Mouse (Mus musculus): ENCODE data around the gene Mtap.

The Mtap gene

DNA sequence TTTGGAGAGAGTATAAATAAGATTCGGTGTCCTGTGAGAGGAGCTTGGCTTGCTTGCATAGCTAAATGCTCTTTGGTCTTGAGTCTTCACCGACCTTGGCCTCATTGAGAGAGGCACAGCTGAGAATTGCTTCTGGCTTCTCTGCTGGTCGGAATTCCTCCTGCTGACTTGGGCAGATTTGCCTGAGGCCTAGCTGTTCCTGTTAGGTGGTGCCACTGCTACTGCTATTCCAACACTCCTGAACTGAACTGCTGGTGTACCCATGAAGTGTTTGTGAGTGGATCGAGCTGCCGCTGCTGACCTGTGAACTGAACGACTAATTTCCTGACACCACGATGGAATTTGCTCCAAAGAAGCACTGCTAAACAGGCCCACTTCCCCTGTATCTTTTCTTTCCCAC, 73.4 kb downstream of the Mtap start:
- no peak for DNase-seq (ENCODE audit: low spot score in 2 of 2)

DNA sequence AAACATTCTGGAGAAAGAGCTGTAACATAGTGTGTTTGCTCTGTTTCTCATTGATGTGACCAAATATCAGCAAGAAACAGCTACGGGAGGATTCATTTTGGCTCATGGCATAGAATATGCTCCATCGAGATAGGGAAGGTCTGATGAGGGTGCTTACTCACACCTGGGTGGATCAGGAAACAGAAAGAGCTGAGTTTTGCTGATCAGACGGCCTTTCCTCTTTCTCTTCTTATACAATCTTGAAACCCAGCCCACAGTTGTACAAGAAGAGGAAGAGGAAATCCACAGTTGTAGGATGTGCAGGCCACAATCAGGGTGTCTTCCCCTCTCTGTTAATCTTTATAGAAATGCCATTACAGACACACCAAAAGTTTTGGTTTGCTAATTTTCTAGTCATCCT, 75.3 kb downstream of the Mtap start:
- DNase-seq (ENCODE audit: low spot score in 2 of 2): no peak

Data from frontal cortex, postnatal 14 days (tissue).